Mouse (Mus musculus): ENCODE measurements around the gene Nkx3-2.

The Nkx3-2 gene

GRCm38 (mm10) chr5:41762141-41762946 lies 2.0 kb downstream of the Nkx3-2 start:
- DNase-seq: no peak

- DNase-seq: no peak
These were observed 2.7 kb downstream of the Nkx3-2 start for GRCm38 (mm10) chr5:41761509-41762140.

- no peak for DNase-seq
These were observed 3.3 kb downstream of the Nkx3-2 start for GRCm38 (mm10) chr5:41760831-41761508.

- no peak for DNase-seq
These were observed 4.2 kb downstream of the Nkx3-2 start for GRCm38 (mm10) chr5:41760071-41760470.

- DNase-seq: no peak
These were observed 5.3 kb downstream of the Nkx3-2 start for GRCm38 (mm10) chr5:41758671-41759639.

DNA sequence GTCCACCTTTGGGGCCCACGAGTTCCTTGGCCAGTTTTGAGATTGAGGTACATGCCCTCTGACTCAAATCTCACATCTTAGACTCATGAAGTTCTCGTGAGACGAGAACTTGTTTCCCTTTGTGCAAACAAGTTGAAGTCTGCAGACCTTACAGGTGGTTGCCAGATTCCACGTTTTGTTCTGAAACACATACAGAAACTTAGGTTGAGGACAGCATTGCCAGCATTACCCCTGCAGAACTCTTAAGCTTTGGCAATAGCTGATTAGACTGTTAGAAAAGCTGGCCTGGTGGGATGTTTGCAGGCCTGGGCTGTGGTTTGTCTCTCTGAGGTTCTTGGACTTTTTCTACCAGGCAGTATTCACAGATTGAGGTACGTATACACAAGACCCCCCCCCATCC lies 7.0 kb downstream of the Nkx3-2 start:
- no peak for DNase-seq

DNA sequence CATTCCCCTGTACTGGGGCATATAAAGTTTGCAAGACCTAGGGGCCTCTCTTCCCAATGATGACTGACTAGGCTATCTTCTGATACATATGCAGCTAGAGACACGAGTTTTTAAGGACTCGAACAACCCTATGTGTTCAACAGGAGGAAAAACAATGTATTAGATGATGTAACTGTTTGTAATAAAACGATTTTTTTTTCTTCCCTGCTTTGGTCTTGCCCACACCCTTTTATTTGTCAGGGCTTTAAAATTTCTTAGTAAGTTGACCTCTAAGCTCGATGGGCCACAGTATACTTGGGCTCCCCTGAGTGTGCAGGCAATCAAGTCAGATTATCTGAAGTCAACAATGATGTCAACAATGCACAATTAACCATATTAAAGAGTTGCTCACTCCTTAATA lies 7.9 kb downstream of the Nkx3-2 start:
- DNase-seq: no peak

DNA sequence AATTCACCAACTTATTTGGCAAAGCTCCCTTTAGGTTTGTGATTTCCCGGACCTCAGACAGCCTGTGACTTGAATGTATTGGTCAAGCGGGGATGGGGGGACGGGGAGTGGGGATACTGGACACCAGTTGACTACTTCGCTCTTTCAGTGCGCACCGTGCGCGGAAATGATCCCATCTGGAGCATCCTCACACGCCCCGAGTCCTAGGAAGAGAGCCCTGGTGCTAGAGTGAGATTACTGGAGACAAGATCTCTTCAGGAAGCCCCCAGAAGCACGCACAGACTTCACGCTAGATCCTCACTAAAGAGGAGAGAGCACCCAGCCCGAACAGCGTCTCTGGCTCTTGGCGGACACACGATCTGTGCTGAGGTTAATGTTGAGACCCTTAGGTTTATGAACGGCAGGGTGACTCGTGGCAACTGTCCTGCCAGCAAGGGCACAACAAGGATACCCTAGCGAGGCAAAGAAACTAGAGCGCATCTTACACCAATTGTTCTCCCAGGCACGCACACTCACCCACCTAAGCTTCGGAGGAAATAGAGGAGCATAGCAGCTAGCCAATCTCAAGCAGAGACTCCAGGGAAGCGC lies 8.8 kb downstream of the Nkx3-2 start:
- DNase-seq: no peak

DNA sequence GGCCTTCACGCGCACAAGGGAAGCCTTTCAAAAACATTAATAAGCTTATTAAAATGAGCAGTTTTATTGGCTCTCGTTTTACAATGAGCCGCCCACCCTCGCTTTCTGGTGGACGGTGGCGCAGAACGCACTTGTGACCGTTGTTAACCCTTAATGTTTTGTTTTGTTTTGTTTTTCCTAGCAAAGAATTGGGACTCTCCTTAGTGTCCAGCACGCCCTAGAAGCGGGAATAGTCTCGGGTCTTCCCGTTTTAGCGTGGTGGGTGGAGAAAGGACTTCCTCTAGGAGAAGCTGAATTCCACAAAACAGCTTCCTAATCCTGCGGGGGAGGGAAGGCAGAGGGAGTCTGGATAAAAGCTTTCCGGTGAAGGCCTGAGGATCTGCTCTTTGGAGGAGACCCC lies 9.5 kb downstream of the Nkx3-2 start:
- no peak for DNase-seq

DNA sequence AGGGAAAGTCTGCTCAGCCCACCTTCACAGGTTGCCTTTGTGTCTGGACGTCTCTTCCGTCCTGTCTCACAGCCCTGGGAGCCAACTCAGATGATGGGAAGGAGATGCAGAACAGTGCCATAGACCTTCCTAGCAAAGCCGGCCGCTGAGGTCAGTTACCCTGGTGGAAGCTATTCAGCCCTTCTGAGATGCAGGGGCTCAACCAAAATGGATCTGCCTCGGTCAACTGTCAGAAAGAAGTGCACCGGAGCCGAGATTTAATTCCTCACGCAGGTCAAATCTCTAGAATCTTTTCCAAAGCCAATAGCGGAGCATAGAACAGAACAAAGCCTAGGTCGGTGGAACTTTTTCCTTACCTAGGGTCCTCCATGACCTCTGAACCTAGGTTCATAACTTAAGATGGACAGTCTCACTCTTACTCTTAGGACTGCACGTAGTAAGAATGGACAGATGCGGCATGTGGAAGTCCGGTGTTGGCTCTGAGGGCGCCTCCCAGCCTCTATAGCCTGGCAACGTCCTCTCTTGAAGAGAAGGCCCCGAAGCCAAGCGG lies 10.0 kb downstream of the Nkx3-2 start:
- DNase-seq: no peak

DNA sequence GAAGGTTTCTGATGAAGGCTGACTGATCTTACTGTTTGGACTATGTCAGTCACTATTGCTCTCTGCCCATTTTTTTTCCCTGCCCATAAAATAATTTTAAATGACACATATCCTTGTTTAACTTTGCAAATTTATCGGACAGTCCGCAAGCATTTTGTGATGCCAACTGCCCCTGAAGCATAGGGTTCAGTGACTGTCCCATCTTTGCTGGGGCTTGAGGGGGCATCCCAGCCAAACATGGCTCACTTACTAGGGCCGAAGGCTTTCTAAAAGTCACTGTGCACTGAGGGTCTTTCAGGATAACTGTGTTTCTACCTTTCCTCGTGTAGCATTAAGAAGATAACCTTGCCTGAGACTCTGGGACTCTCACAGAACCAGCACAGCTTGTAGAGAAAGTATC lies 11.6 kb downstream of the Nkx3-2 start:
- DNase-seq: no peak

DNA sequence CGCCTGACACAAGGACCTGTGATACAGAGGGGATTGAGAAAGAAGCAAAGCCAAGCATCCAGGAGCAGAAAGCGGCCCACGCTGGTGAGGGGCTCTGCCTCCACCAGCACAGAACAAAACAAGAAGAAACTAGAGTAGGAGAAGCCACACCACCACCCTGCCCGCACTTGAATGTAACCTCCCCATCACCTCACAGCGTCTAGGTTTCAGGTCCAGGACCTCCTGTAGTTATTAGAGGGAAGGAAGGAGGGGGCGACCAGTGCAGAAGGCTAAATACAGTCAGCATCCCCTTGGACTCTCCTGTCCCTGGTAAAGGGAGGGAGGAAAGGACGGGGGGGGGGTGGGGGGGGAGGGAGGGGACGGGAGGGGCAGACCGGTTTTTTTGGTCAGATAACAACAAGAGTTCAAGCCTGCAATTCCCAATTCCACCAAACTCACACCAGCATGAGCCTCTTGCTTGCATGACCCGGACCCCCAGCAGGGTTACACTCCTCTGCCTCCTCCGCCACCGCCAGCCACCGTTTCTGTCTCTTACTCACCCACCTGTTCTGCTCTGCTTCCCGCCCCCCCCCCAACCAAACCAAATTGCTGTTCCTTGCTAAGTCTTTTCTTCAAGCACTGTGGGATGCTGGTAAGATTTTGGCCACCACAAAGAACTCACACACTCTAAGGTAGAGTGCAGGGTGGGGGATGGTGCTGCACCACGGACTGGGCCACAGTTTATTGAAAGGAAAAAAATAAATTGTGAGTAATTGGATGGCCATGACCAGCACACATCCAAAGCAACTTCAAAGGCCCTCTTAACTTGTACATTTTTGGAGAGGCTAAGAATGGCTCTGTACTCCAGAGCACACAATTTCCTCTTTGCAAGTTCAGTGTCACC lies 19.2 kb downstream of the Nkx3-2 start:
- no peak for DNase-seq

DNA sequence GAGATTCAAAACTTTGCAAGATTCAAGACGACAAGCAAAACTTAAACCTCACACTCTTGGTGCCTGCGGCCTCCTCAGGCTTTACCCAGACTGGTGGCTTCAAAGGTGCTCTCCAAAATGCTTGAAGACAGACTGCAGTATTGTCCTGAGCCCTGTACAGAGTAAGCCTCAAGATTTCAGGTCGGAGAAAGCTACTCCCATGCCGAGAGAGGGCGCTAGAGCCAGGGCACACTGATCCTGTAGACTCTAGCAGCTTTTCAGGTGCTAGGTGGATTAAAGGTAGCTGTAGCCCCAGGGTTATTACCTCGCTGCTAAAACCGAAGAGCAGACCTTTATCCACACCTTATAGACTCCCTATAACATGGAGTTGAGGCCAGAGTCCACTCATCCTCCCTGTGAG lies 20.1 kb downstream of the Nkx3-2 start:
- no peak for DNase-seq

GRCm38 (mm10) chr5:41738817-41739216 lies 25.5 kb downstream of the Nkx3-2 start:
- no peak for DNase-seq

GRCm38 (mm10) chr5:41737039-41737438 lies 27.3 kb downstream of the Nkx3-2 start:
- DNase-seq: no peak

DNA sequence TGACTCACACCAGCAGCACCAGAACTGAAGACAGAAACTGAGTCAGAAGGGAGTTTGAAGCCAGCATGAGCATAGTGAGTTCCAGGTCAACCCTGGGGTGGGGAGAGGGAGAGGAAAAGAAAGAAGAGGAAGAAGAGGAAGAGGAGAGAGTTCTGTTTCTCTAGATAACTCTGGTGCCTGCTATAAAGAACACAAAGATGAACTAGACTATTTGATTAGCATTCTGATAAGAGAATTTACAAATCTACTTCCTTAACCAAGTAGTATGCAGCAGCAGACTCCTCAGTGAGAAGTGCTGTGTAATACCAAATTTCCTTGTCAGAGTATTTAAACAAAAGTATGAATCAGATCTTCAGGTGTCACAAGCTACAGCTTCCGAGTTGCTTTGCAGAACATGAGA lies 37.3 kb downstream of the Nkx3-2 start:
- no peak for DNase-seq

DNA sequence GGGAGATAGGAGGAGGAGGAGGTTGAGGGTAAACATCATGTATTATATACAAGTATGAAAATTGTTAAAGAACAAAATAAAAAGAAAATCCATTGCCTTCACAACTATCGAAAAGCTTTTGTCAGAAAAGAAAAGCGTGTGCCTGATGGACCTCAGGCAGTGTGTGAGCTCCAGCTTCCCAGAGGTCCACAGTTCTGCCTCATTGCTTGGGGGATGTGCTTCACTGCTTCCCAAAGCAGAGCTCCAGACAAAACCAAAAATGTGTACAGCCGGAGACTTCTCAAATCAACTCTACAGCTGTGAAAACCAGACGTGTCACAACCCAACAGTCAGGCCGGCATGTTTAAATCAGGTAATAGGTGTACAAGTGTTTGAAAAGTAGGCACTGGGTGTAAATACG lies 38.7 kb downstream of the Nkx3-2 start:
- no peak for DNase-seq
